Mouse (Mus musculus): Measurements from ENCODE around the gene Olfr1443. TPM values are rescaled to one million over a fixed set of nuclear protein-coding genes. Genes with fewer than 3 reads are reported as not detected.
"Not testable (repeated sequence)": the region's sequence is repeated elsewhere in the genome, so short reads cannot be mapped to it uniquely, and the experiment has no call there.

Olfr1443 gene
- not detected in 2 replicates for polyA plus RNA-seq (2015; fragmentation: Nextera tagmentation; extraction: Ambion mirVana)

GRCm38 (mm10) chr19:12677812-12678211 lies at the start of gene Olfr1443:
Gene Olfr1443 (plus strand): TSS chr19:12678112.
- Histone ChIP-seq H3K9me3 (ENCODE audit: control insufficient read depth, low read length) (no peaks in the 10 kb centered on the region), H3K9ac (replicated peaks; ENCODE audit: low read depth, low read length) (no peak within 1 kb of the TSS), H3K27me3 (replicated peaks; ENCODE audit: control insufficient read depth, insufficient read depth, low read length) (no peaks in the 10 kb centered on the region), H3K4me2 (ENCODE audit: low read length) (no peak within 1 kb of the TSS), H3K27ac (ENCODE audit: low read length) (no peak within 1 kb of the TSS), H3K4me1 (replicated peaks; ENCODE audit: control insufficient read depth, insufficient read depth, low read length) (no peaks in the 10 kb centered on the region), H3K4me3 (replicated peaks; ENCODE audit: low read length) (no peak within 1 kb of the TSS), H3K36me3 (ENCODE audit: control insufficient read depth, insufficient read depth) (no peaks in the 10 kb centered on the region)
- no peak for ATAC-seq
- 75% methylated on average over 3 of the region's 3 CpGs for WGBS

GRCm38 (mm10) chr19:12633176-12633575 lies 44.7 kb upstream of the Olfr1443 start, which contains the start of gene Glyat:
Gene Glyat (plus strand): TSS chr19:12633308.
- H3K27ac ChIP-seq (ENCODE audit: low read length), result no peak within 1 kb of the TSS
- no peak for ATAC-seq
- H3K9ac ChIP-seq (replicated peaks; ENCODE audit: low read depth, low read length), result no peak within 1 kb of the TSS
- H3K36me3 ChIP-seq (ENCODE audit: control insufficient read depth, insufficient read depth), result no peaks in the 10 kb centered on the region
- no peak within 1 kb of the TSS for H3K4me2 ChIP-seq (ENCODE audit: low read length)
- H3K27me3 ChIP-seq (replicated peaks; ENCODE audit: control insufficient read depth, insufficient read depth, low read length), result no peaks in the 10 kb centered on the region
- H3K9me3 ChIP-seq (ENCODE audit: control insufficient read depth, low read length), result no peaks in the 10 kb centered on the region
- WGBS, result 88% methylated on average over 4 of the region's 4 CpGs
- H3K4me1 ChIP-seq (replicated peaks; ENCODE audit: control insufficient read depth, insufficient read depth, low read length), result no peaks in the 10 kb centered on the region
- H3K4me3 ChIP-seq (replicated peaks; ENCODE audit: low read length), result no peak within 1 kb of the TSS

DNA sequence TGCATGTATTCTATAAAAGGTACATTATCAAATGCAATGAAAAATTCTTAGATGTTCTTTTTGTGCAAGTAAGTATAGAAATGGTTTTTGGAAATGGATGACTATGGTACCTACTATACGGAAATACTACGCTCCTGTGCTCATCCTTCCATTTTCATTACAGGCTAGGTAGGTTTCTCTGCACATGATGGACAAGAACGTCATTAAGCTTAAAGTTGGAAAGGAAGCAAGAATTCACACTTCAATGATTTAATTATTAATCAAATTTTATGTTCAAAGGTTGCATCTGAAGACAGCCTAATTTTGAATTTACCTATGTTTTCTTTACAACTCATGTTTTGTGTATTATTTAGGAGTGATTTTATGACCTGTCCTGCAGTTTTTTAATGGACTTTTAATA lies 43.7 kb upstream of the Olfr1443 start:
- no peak for ATAC-seq
- Histone ChIP-seq H3K27ac (ENCODE audit: low read length) (no peak overlapping the region), H3K4me1 (replicated peaks; ENCODE audit: control insufficient read depth, insufficient read depth, low read length) (no peaks in the 10 kb centered on the region), H3K4me3 (replicated peaks; ENCODE audit: low read length) (no peak overlapping the region), H3K4me2 (ENCODE audit: low read length) (no peak overlapping the region), H3K9ac (replicated peaks; ENCODE audit: low read depth, low read length) (no peak overlapping the region), H3K36me3 (ENCODE audit: control insufficient read depth, insufficient read depth) (no peaks in the 10 kb centered on the region), H3K27me3 (replicated peaks; ENCODE audit: control insufficient read depth, insufficient read depth, low read length) (no peaks in the 10 kb centered on the region), H3K9me3 (ENCODE audit: control insufficient read depth, low read length) (no peaks in the 10 kb centered on the region)
- WGBS, result 89% methylated on average over 3 of the region's 3 CpGs

DNA sequence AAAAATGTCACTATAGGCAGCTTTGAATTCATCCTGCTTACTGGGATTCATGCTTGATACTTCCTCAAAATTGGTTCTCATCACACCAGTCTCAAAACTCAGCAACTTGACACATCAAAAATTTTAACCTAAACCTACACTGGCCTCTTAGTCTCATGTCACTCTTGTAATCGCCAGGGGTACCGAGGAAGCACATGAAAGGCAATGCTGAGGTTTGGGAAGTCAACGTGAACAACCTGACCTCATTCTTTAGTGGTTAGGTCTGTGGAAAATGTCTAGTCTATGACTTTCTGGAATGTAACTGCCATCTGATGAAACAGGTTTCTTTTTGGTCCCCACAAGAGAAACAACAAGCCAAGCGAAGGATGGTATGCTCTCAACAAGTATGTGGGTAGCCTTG lies 42.9 kb upstream of the Olfr1443 start:
- Histone ChIP-seq H3K4me1 (replicated peaks; ENCODE audit: control insufficient read depth, insufficient read depth, low read length) (no peaks in the 10 kb centered on the region), H3K36me3 (ENCODE audit: control insufficient read depth, insufficient read depth) (no peaks in the 10 kb centered on the region), H3K9ac (replicated peaks; ENCODE audit: low read depth, low read length) (no peak overlapping the region), H3K27ac (ENCODE audit: low read length) (no peak overlapping the region), H3K4me3 (replicated peaks; ENCODE audit: low read length) (no peak overlapping the region), H3K4me2 (ENCODE audit: low read length) (no peak overlapping the region), H3K27me3 (replicated peaks; ENCODE audit: control insufficient read depth, insufficient read depth, low read length) (no peaks in the 10 kb centered on the region), H3K9me3 (ENCODE audit: control insufficient read depth, low read length) (no peaks in the 10 kb centered on the region)
- no peak for ATAC-seq
- 90% methylated on average over 4 of the region's 4 CpGs for WGBS

GRCm38 (mm10) chr19:12636863-12637262 lies 41.0 kb upstream of the Olfr1443 start:
- H3K36me3 ChIP-seq (ENCODE audit: control insufficient read depth, insufficient read depth), result no peaks in the 10 kb centered on the region
- H3K4me2 ChIP-seq (ENCODE audit: low read length), result no peak overlapping the region
- no peak overlapping the region for H3K9ac ChIP-seq (replicated peaks; ENCODE audit: low read depth, low read length)
- H3K4me3 ChIP-seq (replicated peaks; ENCODE audit: low read length), result no peak overlapping the region
- ATAC-seq, result no peak
- H3K27me3 ChIP-seq (replicated peaks; ENCODE audit: control insufficient read depth, insufficient read depth, low read length), result no peaks in the 10 kb centered on the region
- no peaks in the 10 kb centered on the region for H3K4me1 ChIP-seq (replicated peaks; ENCODE audit: control insufficient read depth, insufficient read depth, low read length)
- no peaks in the 10 kb centered on the region for H3K9me3 ChIP-seq (ENCODE audit: control insufficient read depth, low read length)
- H3K27ac ChIP-seq (ENCODE audit: low read length), result no peak overlapping the region
- WGBS, result 73% methylated on average over 3 of the region's 3 CpGs

DNA sequence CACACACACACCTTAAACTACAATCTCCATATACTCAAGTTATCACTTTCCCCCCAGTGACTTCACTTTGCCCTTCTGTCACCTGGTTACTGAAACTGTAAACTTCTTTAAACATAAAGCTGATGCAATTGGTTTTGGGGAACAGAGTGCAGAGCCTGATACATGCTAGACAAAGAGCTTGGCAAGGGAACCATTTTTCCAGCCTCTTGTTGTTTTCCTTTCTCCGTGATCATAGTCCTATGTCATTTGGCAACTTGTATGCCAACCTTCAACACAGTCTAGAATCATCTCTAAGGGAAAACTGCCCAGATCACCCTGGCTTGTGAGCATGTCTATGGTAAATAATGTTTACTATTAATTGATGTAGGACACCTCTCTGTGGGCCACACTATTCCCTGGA lies 39.9 kb upstream of the Olfr1443 start:
- ATAC-seq, result no peak
- Histone ChIP-seq H3K4me1 (replicated peaks; ENCODE audit: control insufficient read depth, insufficient read depth, low read length) (no peaks in the 10 kb centered on the region), H3K4me3 (replicated peaks; ENCODE audit: low read length) (no peak overlapping the region), H3K27me3 (replicated peaks; ENCODE audit: control insufficient read depth, insufficient read depth, low read length) (no peaks in the 10 kb centered on the region), H3K4me2 (ENCODE audit: low read length) (no peak overlapping the region), H3K9ac (replicated peaks; ENCODE audit: low read depth, low read length) (no peak overlapping the region), H3K36me3 (ENCODE audit: control insufficient read depth, insufficient read depth) (no peaks in the 10 kb centered on the region), H3K27ac (ENCODE audit: low read length) (no peak overlapping the region), H3K9me3 (ENCODE audit: control insufficient read depth, low read length) (no peaks in the 10 kb centered on the region)
- WGBS, result 80% methylated on average over 1 of the region's 1 CpGs

DNA sequence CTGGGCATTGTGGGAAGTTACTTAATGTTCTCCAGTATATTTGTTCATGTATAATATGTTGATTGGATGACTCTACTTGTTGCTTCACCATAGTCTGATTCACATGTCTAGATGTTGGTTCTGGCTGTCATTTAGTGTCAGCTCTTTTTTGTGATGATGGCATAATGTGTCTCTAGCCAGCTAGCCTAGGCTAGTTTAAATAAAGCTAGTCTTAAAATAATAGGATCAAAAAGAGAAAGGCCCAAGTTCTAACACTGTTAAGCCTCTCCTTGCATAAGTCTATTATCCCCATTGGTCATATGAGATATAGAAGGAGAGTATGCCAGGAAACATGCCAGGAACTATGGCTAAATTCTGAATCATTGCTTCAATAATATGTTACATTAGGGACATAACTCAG lies 28.4 kb upstream of the Olfr1443 start:
- Histone ChIP-seq H3K36me3 (ENCODE audit: control insufficient read depth, insufficient read depth) (no peaks in the 10 kb centered on the region), H3K9me3 (ENCODE audit: control insufficient read depth, low read length) (no peaks in the 10 kb centered on the region), H3K4me2 (ENCODE audit: low read length) (no peak overlapping the region), H3K27me3 (replicated peaks; ENCODE audit: control insufficient read depth, insufficient read depth, low read length) (no peaks in the 10 kb centered on the region), H3K27ac (ENCODE audit: low read length) (no peak overlapping the region), H3K4me3 (replicated peaks; ENCODE audit: low read length) (no peak overlapping the region), H3K9ac (replicated peaks; ENCODE audit: low read depth, low read length) (no peak overlapping the region), H3K4me1 (replicated peaks; ENCODE audit: control insufficient read depth, insufficient read depth, low read length) (no peaks in the 10 kb centered on the region)
- no peak for ATAC-seq

DNA sequence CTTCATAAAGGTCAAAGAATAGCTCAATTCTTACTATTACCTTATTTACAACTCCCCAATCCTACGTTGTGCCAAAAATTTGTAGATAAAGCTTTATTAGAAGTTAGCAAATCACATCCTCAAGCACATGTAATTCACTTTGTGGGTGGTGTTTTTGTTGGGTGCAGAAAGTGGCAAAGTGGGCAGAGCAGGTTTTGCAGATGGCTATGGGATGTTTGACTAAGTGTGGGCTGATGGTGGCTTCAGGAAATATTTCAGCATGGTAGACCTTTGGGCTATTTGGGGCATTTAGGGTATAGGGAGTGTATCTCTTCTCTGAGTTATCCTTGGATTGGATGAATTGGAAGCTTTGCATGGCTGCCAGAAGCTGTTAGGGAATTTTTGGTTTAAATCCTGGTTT lies 11.8 kb upstream of the Olfr1443 start:
- Histone ChIP-seq H3K4me3 (replicated peaks; ENCODE audit: low read length) (no peak overlapping the region), H3K27me3 (replicated peaks; ENCODE audit: control insufficient read depth, insufficient read depth, low read length) (no peaks in the 10 kb centered on the region), H3K36me3 (ENCODE audit: control insufficient read depth, insufficient read depth) (no peaks in the 10 kb centered on the region), H3K9me3 (ENCODE audit: control insufficient read depth, low read length) (no peaks in the 10 kb centered on the region), H3K4me2 (ENCODE audit: low read length) (no peak overlapping the region), H3K4me1 (replicated peaks; ENCODE audit: control insufficient read depth, insufficient read depth, low read length) (no peaks in the 10 kb centered on the region), H3K9ac (replicated peaks; ENCODE audit: low read depth, low read length) (no peak overlapping the region), H3K27ac (ENCODE audit: low read length) (no peak overlapping the region)
- WGBS, result 76% methylated on average over 1 of the region's 1 CpGs
- no peak for ATAC-seq

GRCm38 (mm10) chr19:12668601-12669000 lies 9.3 kb upstream of the Olfr1443 start:
- not testable (repeated sequence) for H3K27ac ChIP-seq (ENCODE audit: low read length); H3K4me2 ChIP-seq (ENCODE audit: low read length); H3K9me3 ChIP-seq (ENCODE audit: control insufficient read depth, low read length); H3K27me3 ChIP-seq (replicated peaks; ENCODE audit: control insufficient read depth, insufficient read depth, low read length); H3K9ac ChIP-seq (replicated peaks; ENCODE audit: low read depth, low read length); ATAC-seq; H3K4me3 ChIP-seq (replicated peaks; ENCODE audit: low read length); H3K4me1 ChIP-seq (replicated peaks; ENCODE audit: control insufficient read depth, insufficient read depth, low read length); H3K36me3 ChIP-seq (ENCODE audit: control insufficient read depth, insufficient read depth)
- 93% methylated on average over 3 of the region's 3 CpGs for WGBS

DNA sequence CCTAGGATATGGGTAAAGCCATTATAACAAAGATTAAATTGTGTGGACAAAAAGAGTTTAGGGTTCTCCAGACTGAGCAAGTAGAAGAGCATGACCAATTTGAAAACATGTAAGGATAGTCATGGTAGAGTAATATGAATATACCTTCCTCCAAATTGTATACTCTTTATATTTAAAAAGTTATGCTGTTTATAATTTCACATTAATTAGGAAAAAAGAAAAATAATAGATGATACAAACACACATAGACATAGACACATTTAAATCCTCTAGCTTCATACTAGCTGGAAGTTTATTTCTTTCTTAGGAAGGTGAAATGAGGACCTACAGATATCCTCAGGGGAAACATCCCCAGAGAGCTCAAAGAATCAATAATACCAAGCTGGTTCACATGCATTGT lies 7.8 kb upstream of the Olfr1443 start, which contains the start of gene Olfr1442:
TSS of gene Olfr1442 (plus strand) at position 301 of the 400 bp plus-strand sequence.
- Histone ChIP-seq H3K27ac (ENCODE audit: low read length) (no peak within 1 kb of the TSS), H3K4me1 (replicated peaks; ENCODE audit: control insufficient read depth, insufficient read depth, low read length) (no peaks in the 10 kb centered on the region), H3K4me3 (replicated peaks; ENCODE audit: low read length) (no peak within 1 kb of the TSS), H3K36me3 (ENCODE audit: control insufficient read depth, insufficient read depth) (no peaks in the 10 kb centered on the region), H3K4me2 (ENCODE audit: low read length) (no peak within 1 kb of the TSS), H3K9me3 (ENCODE audit: control insufficient read depth, low read length) (no peaks in the 10 kb centered on the region), H3K27me3 (replicated peaks; ENCODE audit: control insufficient read depth, insufficient read depth, low read length) (no peaks in the 10 kb centered on the region), H3K9ac (replicated peaks; ENCODE audit: low read depth, low read length) (no peak within 1 kb of the TSS)
- no peak for ATAC-seq
